Mouse (Mus musculus) erythroblast, embryonic 14.5 days (primary cell): ENCODE measurements around the gene Ntn5.

ENCODE experiments used
- GATA1 ChIP-seq: IDR thresholded peaks from 2 replicates; pipeline ENCODE4 v1.6.1; 2012; ENCODE audit warnings: low read length, inconsistent platforms, mixed read lengths
- TAL1 ChIP-seq: IDR thresholded peaks from 3 replicates; pipeline ENCODE4 v1.6.1; 2012; ENCODE audit warnings: low read length, inconsistent platforms, mixed read lengths

- TF ChIP-seq GATA1 (no peak), TAL1 (no peak)
These were observed 38.8 kb upstream of the Ntn5 start for GRCm38 (mm10) chr7:45644872-45645590.
